Mouse (Mus musculus): ENCODE results near the gene Fignl1.

- TF ChIP-seq POLR2A (IDR thresholded peaks at IDR 0.05; ENCODE audit: low read depth, low read length) (peak; percentile 10; the same call in 1 of the 2 replicates), CTCF (conservative IDR thresholded peaks at IDR 0.05 in 1 of 2, IDR thresholded peaks at IDR 0.05 in 1 of 2; ENCODE audit: low read depth in 2 of 2, low read length in 2 of 2) (no peak), NRF1 (IDR thresholded peaks at IDR 0.05; ENCODE audit: low read depth, low read length) (no peak), ZMIZ1 (IDR thresholded peaks at IDR 0.05; ENCODE audit: low read depth, low read length) (no peak), MAFK (IDR thresholded peaks at IDR 0.05; ENCODE audit: insufficient replicate concordance, low read length) (no peak), TCF12 (IDR thresholded peaks at IDR 0.05; ENCODE audit: low read depth, low read length) (no peak), ELF1 (IDR thresholded peaks at IDR 0.05; ENCODE audit: low read depth, low read length) (no peak), ZNF384 (IDR thresholded peaks at IDR 0.05; ENCODE audit: low read depth, low read length) (no peak), KAT2A (IDR thresholded peaks at IDR 0.05; ENCODE audit: insufficient replicate concordance, low read length) (no peak), POLR2AphosphoS2 (IDR thresholded peaks at IDR 0.05; ENCODE audit: low read depth, low read length) (no peak), ETS1 (conservative IDR thresholded peaks at IDR 0.05; ENCODE audit: low read depth, low read length) (peak; percentile 70), SIN3A (IDR thresholded peaks at IDR 0.05; ENCODE audit: low read length) (no peak), BHLHE40 (IDR thresholded peaks at IDR 0.05; ENCODE audit: low read depth, low read length) (peak; percentile 68; the same call in 1 of the 2 replicates)
Observed at GRCm38 (mm10) chr11:11766105-11766504, 42.7 kb downstream of the Fignl1 start.
